In genomic region chr14:25719371-25719770, GRCm38 (mm10) we compare ENCODE assay signal across 8 mouse cellular contexts. TPM values are rescaled to one million over a fixed set of nuclear protein-coding genes. Genes with fewer than 3 reads are reported as not detected.
DNase-seq lines count a peak whose midpoint lies in the region; ATAC-seq lines count a peak whose summit lies in the region.

No protein-coding gene starts in this region.

- intact Hi-C loops in heart, postnatal 36 days (cut with DNase I) = no loop called here

- no peak overlapping the region; the same call in 1 of the 2 replicates for H3K27ac ChIP-seq in heart, embryonic 16.5 days (ENCODE audit: low read length)
- H3K27ac ChIP-seq in liver, embryonic 13.5 days = no peak overlapping the region

- no peaks in the 10 kb centered on the region for H3K27me3 ChIP-seq in heart, embryonic 16.5 days (ENCODE audit: control insufficient read depth, insufficient read depth, low read length)
- no peaks in the 10 kb centered on the region for H3K27me3 ChIP-seq in liver, embryonic 13.5 days

- H3K36me3 ChIP-seq in heart, embryonic 16.5 days (ENCODE audit: control insufficient read depth, insufficient read depth) = peaks cover 28% of the 10 kb centered on the region
- peaks cover 11% of the 10 kb centered on the region for H3K36me3 ChIP-seq in liver, embryonic 13.5 days

- 0 out of 2 replicates have a peak, but pooled peaks have one; percentile 29 for ATAC-seq in heart, embryonic 16.5 days (replicated peaks; ENCODE audit: extremely low read depth, insufficient read depth, low FRiP score)
- ATAC-seq in common myeloid progenitor, adult 5-6 weeks (replicated peaks; ENCODE audit: low read depth, poor library complexity, severe bottlenecking) = peak; percentile 66
- ATAC-seq in liver, embryonic 13.5 days (ENCODE audit: low read depth) = no peak
- no peak for ATAC-seq in cerebellum, adult (ENCODE audit: insufficient number of reproducible peaks, low FRiP score, low TSS enrichment)

- no peak overlapping the region for H3K9ac ChIP-seq in heart, embryonic 16.5 days (ENCODE audit: low read length)
- no peak overlapping the region for H3K9ac ChIP-seq in liver, embryonic 13.5 days

- 62% methylated on average over 9 of the region's 9 CpGs for WGBS in heart, embryonic 16.5 days
- 38% methylated on average over 9 of the region's 9 CpGs for WGBS in liver, embryonic 13.5 days (ENCODE audit: insufficient replicate concordance)

- DNase-seq in heart, postnatal 36 days = no peak
- DNase-seq in liver, embryonic 13.5 days = peak; percentile 42
- peak; percentile 66 for DNase-seq in testis, postnatal 10 days (ENCODE audit: low spot score)
- DNase-seq in yolk sac, embryonic 10.5 days (ENCODE audit: low spot score) = no peak
- DNase-seq in right cerebral cortex, postnatal 14 days = no peak

- peaks cover 20% of the 10 kb centered on the region for H3K4me1 ChIP-seq in heart, embryonic 16.5 days (ENCODE audit: control insufficient read depth, insufficient read depth, low read length)
- H3K4me1 ChIP-seq in liver, embryonic 13.5 days (replicated peaks) = peaks cover 17% of the 10 kb centered on the region

- no peak overlapping the region for H3K4me3 ChIP-seq in heart, embryonic 16.5 days (ENCODE audit: low read length)
- no peak overlapping the region for H3K4me3 ChIP-seq in liver, embryonic 13.5 days (replicated peaks)

- H3K4me2 ChIP-seq in heart, embryonic 16.5 days (ENCODE audit: low read depth, low read length) = no peak overlapping the region
- H3K4me2 ChIP-seq in liver, embryonic 13.5 days = no peak overlapping the region

- H3K9me3 ChIP-seq in heart, embryonic 16.5 days (replicated peaks; ENCODE audit: control insufficient read depth, low read length) = no peaks in the 10 kb centered on the region
- no peaks in the 10 kb centered on the region for H3K9me3 ChIP-seq in liver, embryonic 13.5 days (replicated peaks)

RNA-seq across cellular contexts. Expression of gene Ppif, which starts 25.4 kb away (rescaled TPM):
- 118 and 121 TPM in 2 replicates for polyA plus RNA-seq in heart, embryonic 16.5 days (2015; fragmentation: Nextera tagmentation; extraction: Ambion mirVana)
- 100 to 1,000 TPM; 294 to 308 TPM for total RNA-seq in heart, postnatal 36 days (2021)
- 44.9 and 49.5 TPM in 2 replicates for total RNA-seq in common myeloid progenitor, adult 5-6 weeks (2017)
- polyA plus RNA-seq in liver, embryonic 13.5 days (2015; fragmentation: Nextera tagmentation; extraction: Ambion mirVana) = 37.8 and 52.3 TPM in 2 replicates

RNA-seq across cellular contexts. Expression of gene Zcchc24, which starts 49.5 kb away (rescaled TPM):
- polyA plus RNA-seq in heart, embryonic 16.5 days (2015; fragmentation: Nextera tagmentation; extraction: Ambion mirVana) = 19.5 and 25.5 TPM in 2 replicates
- 10 to 100 TPM; 35.0 to 39.0 TPM for total RNA-seq in heart, postnatal 36 days (2021)
- 1.8 and 3.7 TPM in 2 replicates for total RNA-seq in common myeloid progenitor, adult 5-6 weeks (2017)
- 4.3 and 5.1 TPM in 2 replicates for polyA plus RNA-seq in liver, embryonic 13.5 days (2015; fragmentation: Nextera tagmentation; extraction: Ambion mirVana)

Comparison
In these comparisons a context has a peak if more than half of its experiments do, and no peak if none do; other contexts are left out.
1. ATAC-seq: peak in heart, embryonic 16.5 days (single experiment) and common myeloid progenitor, adult 5-6 weeks (single experiment); none in liver, embryonic 13.5 days (single experiment) and cerebellum, adult (single experiment).
2. DNase-seq: peak in liver, embryonic 13.5 days (single experiment) and testis, postnatal 10 days (single experiment); none in heart, postnatal 36 days (0 of 2), yolk sac, embryonic 10.5 days (single experiment) and right cerebral cortex, postnatal 14 days (single experiment).